Mouse (Mus musculus): ENCODE measurements around the gene Galc. TPM values are rescaled to one million over a fixed set of nuclear protein-coding genes. Genes with fewer than 3 reads are reported as not detected.

The Galc gene
- polyA plus RNA-seq, 1 experiment from 2014 or later, result 7.4 TPM

- Histone ChIP-seq H3K27ac (replicated peaks in 1 of 2; ENCODE audit: control insufficient read depth in 1 of 2, insufficient read depth in 1 of 2, low read depth in 2 of 2, low read length in 2 of 2) (no peak overlapping the region; a peak in 1 of 4 replicates), H3K36me3 (ENCODE audit: control insufficient read depth, insufficient read depth, low read length) (0 out of 2 replicates have a peak, but pooled peaks cover 7% of the 10 kb centered on the region), H3K4me2 (ENCODE audit: low read length) (peak overlapping the region; percentile 46), H3K27me3 (ENCODE audit: control insufficient read depth, insufficient read depth, low read length) (no peaks in the 10 kb centered on the region), H3K4me3 (ENCODE audit: control insufficient read depth in 1 of 2, insufficient read depth in 1 of 2, low read depth in 1 of 2, low read length in 2 of 2) (no peak overlapping the region), H3K9ac (ENCODE audit: low read length) (no peak overlapping the region), H3K9me3 (ENCODE audit: control insufficient read depth, low read length) (no peaks in the 10 kb centered on the region), H3K4me1 (ENCODE audit: control insufficient read depth in 2 of 2, insufficient read depth in 2 of 2, low read length in 2 of 2) (peaks cover 10 to 15% of the 10 kb centered on the region in 2 experiments)
- no peak for ATAC-seq (ENCODE audit: insufficient number of reproducible peaks, insufficient read depth, low FRiP score, low read depth)
- 62% methylated on average over 11 of the region's 11 CpGs for WGBS
Observed at GRCm38 (mm10) chr12:98216432-98216831, 42.8 kb downstream of the Galc start.

GRCm38 (mm10) chr12:98215512-98215911, 43.7 kb downstream of the Galc start:
- Histone ChIP-seq H3K4me1 (ENCODE audit: control insufficient read depth in 2 of 2, insufficient read depth in 2 of 2, low read length in 2 of 2) (peaks cover 10 to 15% of the 10 kb centered on the region in 2 experiments), H3K36me3 (ENCODE audit: control insufficient read depth, insufficient read depth, low read length) (0 out of 2 replicates have a peak, but pooled peaks cover 7% of the 10 kb centered on the region), H3K4me3 (ENCODE audit: control insufficient read depth in 1 of 2, insufficient read depth in 1 of 2, low read depth in 1 of 2, low read length in 2 of 2) (no peak overlapping the region), H3K4me2 (ENCODE audit: low read length) (peak overlapping the region; percentile 46), H3K9ac (ENCODE audit: low read length) (no peak overlapping the region), H3K27me3 (ENCODE audit: control insufficient read depth, insufficient read depth, low read length) (no peaks in the 10 kb centered on the region), H3K27ac (replicated peaks in 1 of 2; ENCODE audit: control insufficient read depth in 1 of 2, insufficient read depth in 1 of 2, low read depth in 2 of 2, low read length in 2 of 2) (peak overlapping the region; percentile 58 to 65), H3K9me3 (ENCODE audit: control insufficient read depth, low read length) (no peaks in the 10 kb centered on the region)
- 4% methylated on average over 6 of the region's 6 CpGs for WGBS
- no peak for ATAC-seq (ENCODE audit: insufficient number of reproducible peaks, insufficient read depth, low FRiP score, low read depth)

GRCm38 (mm10) chr12:98214191-98214590, 45.1 kb downstream of the Galc start:
- peaks cover 10 to 15% of the 10 kb centered on the region in 2 experiments for H3K4me1 ChIP-seq (ENCODE audit: control insufficient read depth in 2 of 2, insufficient read depth in 2 of 2, low read length in 2 of 2)
- no peaks in the 10 kb centered on the region for H3K27me3 ChIP-seq (ENCODE audit: control insufficient read depth, insufficient read depth, low read length)
- H3K9ac ChIP-seq (ENCODE audit: low read length), result no peak overlapping the region
- 46% methylated on average over 14 of the region's 14 CpGs for WGBS
- no peak overlapping the region for H3K4me2 ChIP-seq (ENCODE audit: low read length)
- H3K4me3 ChIP-seq (ENCODE audit: control insufficient read depth in 1 of 2, insufficient read depth in 1 of 2, low read depth in 1 of 2, low read length in 2 of 2), result no peak overlapping the region
- H3K9me3 ChIP-seq (ENCODE audit: control insufficient read depth, low read length), result no peaks in the 10 kb centered on the region
- H3K27ac ChIP-seq (replicated peaks in 1 of 2; ENCODE audit: control insufficient read depth in 1 of 2, insufficient read depth in 1 of 2, low read depth in 2 of 2, low read length in 2 of 2), result no peak overlapping the region
- no peak for ATAC-seq (ENCODE audit: insufficient number of reproducible peaks, insufficient read depth, low FRiP score, low read depth)
- H3K36me3 ChIP-seq (ENCODE audit: control insufficient read depth, insufficient read depth, low read length), result peaks cover 13% of the 10 kb centered on the region; the same call in 1 of the 2 replicates

- Histone ChIP-seq H3K9me3 (ENCODE audit: control insufficient read depth, low read length) (no peaks in the 10 kb centered on the region), H3K9ac (ENCODE audit: low read length) (no peak overlapping the region), H3K4me2 (ENCODE audit: low read length) (no peak overlapping the region), H3K4me1 (ENCODE audit: control insufficient read depth in 2 of 2, insufficient read depth in 2 of 2, low read length in 2 of 2) (peaks cover 10 to 15% of the 10 kb centered on the region in 2 experiments), H3K36me3 (ENCODE audit: control insufficient read depth, insufficient read depth, low read length) (peaks cover 13% of the 10 kb centered on the region; the same call in 1 of the 2 replicates), H3K4me3 (ENCODE audit: control insufficient read depth in 1 of 2, insufficient read depth in 1 of 2, low read depth in 1 of 2, low read length in 2 of 2) (no peak overlapping the region), H3K27ac (replicated peaks in 1 of 2; ENCODE audit: control insufficient read depth in 1 of 2, insufficient read depth in 1 of 2, low read depth in 2 of 2, low read length in 2 of 2) (no peak overlapping the region), H3K27me3 (ENCODE audit: control insufficient read depth, insufficient read depth, low read length) (no peaks in the 10 kb centered on the region)
- 88% methylated on average over 7 of the region's 7 CpGs for WGBS
- ATAC-seq (ENCODE audit: insufficient number of reproducible peaks, insufficient read depth, low FRiP score, low read depth), result no peak
Observed at GRCm38 (mm10) chr12:98213791-98214190, 45.5 kb downstream of the Galc start.

GRCm38 (mm10) chr12:98213332-98213731, 45.9 kb downstream of the Galc start:
- no peak for ATAC-seq (ENCODE audit: insufficient number of reproducible peaks, insufficient read depth, low FRiP score, low read depth)
- Histone ChIP-seq H3K36me3 (ENCODE audit: control insufficient read depth, insufficient read depth, low read length) (peaks cover 13% of the 10 kb centered on the region; the same call in 1 of the 2 replicates), H3K9ac (ENCODE audit: low read length) (no peak overlapping the region), H3K4me1 (ENCODE audit: control insufficient read depth in 2 of 2, insufficient read depth in 2 of 2, low read length in 2 of 2) (peaks cover 10 to 15% of the 10 kb centered on the region in 2 experiments), H3K4me3 (ENCODE audit: control insufficient read depth in 1 of 2, insufficient read depth in 1 of 2, low read depth in 1 of 2, low read length in 2 of 2) (no peak overlapping the region), H3K4me2 (ENCODE audit: low read length) (no peak overlapping the region), H3K9me3 (ENCODE audit: control insufficient read depth, low read length) (no peaks in the 10 kb centered on the region), H3K27ac (replicated peaks in 1 of 2; ENCODE audit: control insufficient read depth in 1 of 2, insufficient read depth in 1 of 2, low read depth in 2 of 2, low read length in 2 of 2) (no peak overlapping the region), H3K27me3 (ENCODE audit: control insufficient read depth, insufficient read depth, low read length) (no peaks in the 10 kb centered on the region)
- WGBS, result 88% methylated on average over 7 of the region's 7 CpGs

- Histone ChIP-seq H3K36me3 (ENCODE audit: control insufficient read depth, insufficient read depth, low read length) (peaks cover 13% of the 10 kb centered on the region; the same call in 1 of the 2 replicates), H3K4me2 (ENCODE audit: low read length) (no peak overlapping the region), H3K27ac (replicated peaks in 1 of 2; ENCODE audit: control insufficient read depth in 1 of 2, insufficient read depth in 1 of 2, low read depth in 2 of 2, low read length in 2 of 2) (no peak overlapping the region), H3K9me3 (ENCODE audit: control insufficient read depth, low read length) (no peaks in the 10 kb centered on the region), H3K9ac (ENCODE audit: low read length) (no peak overlapping the region), H3K4me1 (ENCODE audit: control insufficient read depth in 2 of 2, insufficient read depth in 2 of 2, low read length in 2 of 2) (peaks cover 10 to 15% of the 10 kb centered on the region in 2 experiments), H3K27me3 (ENCODE audit: control insufficient read depth, insufficient read depth, low read length) (no peaks in the 10 kb centered on the region), H3K4me3 (ENCODE audit: control insufficient read depth in 1 of 2, insufficient read depth in 1 of 2, low read depth in 1 of 2, low read length in 2 of 2) (no peak overlapping the region)
- 83% methylated on average over 13 of the region's 13 CpGs for WGBS
- no peak for ATAC-seq (ENCODE audit: insufficient number of reproducible peaks, insufficient read depth, low FRiP score, low read depth)
Observed at GRCm38 (mm10) chr12:98212457-98213175, 46.6 kb downstream of the Galc start.

- H3K27me3 ChIP-seq (ENCODE audit: control insufficient read depth, insufficient read depth, low read length), result no peaks in the 10 kb centered on the region
- no peak for ATAC-seq (ENCODE audit: insufficient number of reproducible peaks, insufficient read depth, low FRiP score, low read depth)
- 85% methylated on average over 6 of the region's 6 CpGs for WGBS
- H3K9me3 ChIP-seq (ENCODE audit: control insufficient read depth, low read length), result no peaks in the 10 kb centered on the region
- H3K36me3 ChIP-seq (ENCODE audit: control insufficient read depth, insufficient read depth, low read length), result peaks cover 13% of the 10 kb centered on the region; the same call in 1 of the 2 replicates
- no peak overlapping the region for H3K4me3 ChIP-seq (ENCODE audit: control insufficient read depth in 1 of 2, insufficient read depth in 1 of 2, low read depth in 1 of 2, low read length in 2 of 2)
- peaks cover 3% of the 10 kb centered on the region in 2 experiments for H3K4me1 ChIP-seq (ENCODE audit: control insufficient read depth in 2 of 2, insufficient read depth in 2 of 2, low read length in 2 of 2)
- no peak overlapping the region for H3K27ac ChIP-seq (replicated peaks in 1 of 2; ENCODE audit: control insufficient read depth in 1 of 2, insufficient read depth in 1 of 2, low read depth in 2 of 2, low read length in 2 of 2)
- no peak overlapping the region for H3K9ac ChIP-seq (ENCODE audit: low read length)
- no peak overlapping the region for H3K4me2 ChIP-seq (ENCODE audit: low read length)
Observed at GRCm38 (mm10) chr12:98210495-98210894, 48.8 kb downstream of the Galc start.

Data from heart, embryonic 14.5 days (tissue).